Mouse (Mus musculus) myocyte (in vitro differentiated cells): ENCODE results near the gene Rbm3. TPM values are rescaled to one million over a fixed set of nuclear protein-coding genes. Genes with fewer than 3 reads are reported as not detected.

Experiments used
- H3K27me3 ChIP-seq: one replicate; pipeline ENCODE4 v1.6.1; 2011; ENCODE audit not compliant: control insufficient read depth, insufficient read depth, insufficient read length
- H3K36me3 ChIP-seq: one replicate; pipeline ENCODE4 v1.6.1; 2011; ENCODE audit not compliant: control insufficient read depth, insufficient read depth
- H3K4me2 ChIP-seq: one replicate; pipeline ENCODE4 v1.6.1; 2011; ENCODE audit warnings: low read depth, control low read depth
- H3K4me3 ChIP-seq: one replicate; pipeline ENCODE4 v1.5.1; 2011; ENCODE audit warnings: mild to moderate bottlenecking, control low read depth, moderate library complexity
- H3K79me2 ChIP-seq: one replicate; pipeline ENCODE4 v1.6.1; 2011; ENCODE audit not compliant: control insufficient read depth, insufficient read depth
- H3ac ChIP-seq: one replicate; pipeline ENCODE4 v1.6.1; 2011; ENCODE audit not compliant: control insufficient read depth, insufficient read length
- CEBPB ChIP-seq: IDR thresholded peaks from 2 replicates; pipeline ENCODE4 v1.6.1; 2011; ENCODE audit warnings: mild to moderate bottlenecking, moderate library complexity; ENCODE audit not compliant: poor library complexity, insufficient read depth, severe bottlenecking
- E2F4 ChIP-seq: IDR thresholded peaks from one replicate; pipeline ENCODE4 v1.6.1; 2011; ENCODE audit warnings: mild to moderate bottlenecking, control low read depth, moderate library complexity; ENCODE audit not compliant: insufficient read depth
- MAX ChIP-seq: IDR thresholded peaks from one replicate; pipeline ENCODE4 v1.6.1; 2011; ENCODE audit warnings: low read depth, mild to moderate bottlenecking, control low read depth
- MYOD1 ChIP-seq, 3 experiments: IDR thresholded peaks; one replicate each; pipeline ENCODE4 v1.6.1; 2011; ENCODE audit warnings: control low read depth in 2 of 3, low read depth in 2 of 3, mild to moderate bottlenecking in 2 of 3, moderate library complexity in 1 of 3; ENCODE audit not compliant: insufficient read length in 2 of 3, control insufficient read depth in 1 of 3
- MYOG ChIP-seq, 3 experiments: IDR thresholded peaks; one replicate each; pipeline ENCODE4 v1.6.1; 2011; ENCODE audit warnings: control low read depth in 2 of 3, low read depth in 2 of 3, mild to moderate bottlenecking in 2 of 3; ENCODE audit not compliant: insufficient read length in 2 of 3, control insufficient read depth in 1 of 3, insufficient read depth in 1 of 3
- POLR2A ChIP-seq: IDR thresholded peaks from one replicate; pipeline ENCODE4 v1.6.1; 2011; ENCODE audit warnings: low read depth, mild to moderate bottlenecking, control low read depth, moderate library complexity; ENCODE audit not compliant: insufficient read length
- POLR2AphosphoS2 ChIP-seq: IDR thresholded peaks from one replicate; pipeline ENCODE4 v1.6.1; 2011; ENCODE audit warnings: low read depth, control low read depth; ENCODE audit not compliant: insufficient read length
- REST ChIP-seq: IDR thresholded peaks from one replicate; pipeline ENCODE4 v1.6.1; 2011; ENCODE audit warnings: mild to moderate bottlenecking, control low read depth, moderate library complexity; ENCODE audit not compliant: insufficient read depth, insufficient read length
- SRF ChIP-seq: IDR thresholded peaks from one replicate; pipeline ENCODE4 v1.6.1; 2011; ENCODE audit warnings: low read depth; ENCODE audit not compliant: control insufficient read depth, insufficient read length
- TCF12 ChIP-seq: IDR thresholded peaks from one replicate; pipeline ENCODE4 v1.6.1; 2011; ENCODE audit warnings: mild to moderate bottlenecking, control low read depth; ENCODE audit not compliant: poor library complexity, insufficient read depth, severe bottlenecking
- TCF3 ChIP-seq: IDR thresholded peaks from one replicate; pipeline ENCODE4 v1.6.1; 2011; ENCODE audit warnings: low read depth, control low read depth; ENCODE audit not compliant: insufficient read length
- USF1 ChIP-seq: IDR thresholded peaks from one replicate; pipeline ENCODE4 v1.6.1; 2011; ENCODE audit warnings: low read depth, mild to moderate bottlenecking, control low read depth, moderate library complexity
- polyA plus RNA-seq: library from polyadenylated mRNA; unstranded; fragments of >200 nt; fragmentation: generic; extraction: Trizol; gene quantifications from one replicate; pipeline ENCODE4 v1.2.1, GENCODE M21; 2012; ENCODE audit warnings: missing spikeins

Rbm3 gene
- polyA plus RNA-seq, 1 experiment = 236 TPM

- TF ChIP-seq CEBPB = no peak
- no peak for TF ChIP-seq MAX
- no peak for TF ChIP-seq USF1
- TF ChIP-seq POLR2AphosphoS2 = no peak
- no peak for TF ChIP-seq E2F4
- no peak for TF ChIP-seq TCF12
- no peak for TF ChIP-seq REST
- no peak for TF ChIP-seq MYOD1 (IDR thresholded peaks at IDR 0.05; ENCODE audit: control insufficient read depth in 1 of 3, insufficient read length in 2 of 3, low read depth in 2 of 3)
- TF ChIP-seq SRF = no peak
- no peak for TF ChIP-seq MYOG (IDR thresholded peaks at IDR 0.05; ENCODE audit: control insufficient read depth in 1 of 3, insufficient read depth in 1 of 3, insufficient read length in 2 of 3, low read depth in 2 of 3)
- no peak for TF ChIP-seq POLR2A
- TF ChIP-seq TCF3 = no peak
- Histone ChIP-seq H3K27me3 (no peaks in the 10 kb centered on the region), H3K79me2 (no peaks in the 10 kb centered on the region)
Measured at GRCm38 (mm10) chrX:8115275-8115674, 30.4 kb downstream of the Rbm3 start.

GRCm38 (mm10) chrX:8105019-8105418 is 40.7 kb downstream of the Rbm3 start:
- Histone ChIP-seq H3K79me2 (no peaks in the 10 kb centered on the region), H3K4me3 (no peak overlapping the region), H3K4me2 (no peak overlapping the region), H3ac (no peak overlapping the region), H3K36me3 (no peaks in the 10 kb centered on the region), H3K27me3 (no peaks in the 10 kb centered on the region)
- TF ChIP-seq REST (no peak), E2F4 (no peak), TCF12 (no peak)

More at GRCm38 (mm10) chrX:8115275-8115674, 30.4 kb downstream of the Rbm3 start:
- Histone ChIP-seq H3ac (no peak overlapping the region), H3K4me2 (no peak overlapping the region), H3K4me3 (no peak overlapping the region), H3K36me3 (no peaks in the 10 kb centered on the region)

DNA sequence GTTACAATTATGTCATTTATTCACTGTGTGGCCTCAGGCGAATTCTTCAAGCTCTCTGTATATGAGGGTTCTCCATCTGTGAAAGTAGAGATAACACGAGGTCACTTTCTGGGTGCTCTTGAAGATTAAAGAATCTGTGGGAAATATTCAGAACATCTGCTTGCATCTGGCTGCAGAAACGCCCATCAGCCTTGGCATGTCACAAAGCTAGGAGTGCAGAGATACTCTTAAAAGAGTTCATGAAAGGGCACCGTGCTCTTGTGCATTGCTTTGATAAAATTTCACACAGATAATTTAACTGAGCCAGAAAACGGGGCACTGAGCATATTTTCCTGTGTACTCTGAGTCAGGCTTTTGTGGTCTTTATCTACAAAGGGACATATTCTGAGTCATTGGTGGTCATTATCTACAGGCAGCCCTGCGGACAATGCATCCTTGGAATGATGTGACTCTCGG is 43.4 kb downstream of the Rbm3 start:
- peak overlapping the region; percentile 45 for H3K4me2 ChIP-seq

GRCm38 (mm10) chrX:8101017-8101416 is 44.7 kb downstream of the Rbm3 start:
- Histone ChIP-seq H3ac (no peak overlapping the region), H3K27me3 (no peaks in the 10 kb centered on the region), H3K79me2 (no peaks in the 10 kb centered on the region), H3K4me3 (no peak overlapping the region), H3K36me3 (no peaks in the 10 kb centered on the region), H3K4me2 (no peak overlapping the region)
- TF ChIP-seq POLR2AphosphoS2 = no peak
- TF ChIP-seq POLR2A = no peak
- TF ChIP-seq CEBPB = no peak
- TF ChIP-seq MYOG (IDR thresholded peaks at IDR 0.05; ENCODE audit: control insufficient read depth in 1 of 3, insufficient read depth in 1 of 3, insufficient read length in 2 of 3, low read depth in 2 of 3) = no peak
- no peak for TF ChIP-seq SRF
- no peak for TF ChIP-seq MAX

More for the DNA sequence above, 43.4 kb downstream of the Rbm3 start:
- Histone ChIP-seq H3K36me3 (no peaks in the 10 kb centered on the region), H3K27me3 (no peaks in the 10 kb centered on the region), H3ac (no peak overlapping the region), H3K79me2 (no peaks in the 10 kb centered on the region), H3K4me3 (no peak overlapping the region)
- TF ChIP-seq TCF3 (no peak), TCF12 (no peak), SRF (no peak), POLR2A (no peak), CEBPB (no peak), POLR2AphosphoS2 (no peak), MAX (no peak), MYOD1 (IDR thresholded peaks at IDR 0.05; ENCODE audit: control insufficient read depth in 1 of 3, insufficient read length in 2 of 3, low read depth in 2 of 3) (no peak), REST (no peak), USF1 (no peak), MYOG (IDR thresholded peaks at IDR 0.05; ENCODE audit: control insufficient read depth in 1 of 3, insufficient read depth in 1 of 3, insufficient read length in 2 of 3, low read depth in 2 of 3) (no peak), E2F4 (no peak)

DNA sequence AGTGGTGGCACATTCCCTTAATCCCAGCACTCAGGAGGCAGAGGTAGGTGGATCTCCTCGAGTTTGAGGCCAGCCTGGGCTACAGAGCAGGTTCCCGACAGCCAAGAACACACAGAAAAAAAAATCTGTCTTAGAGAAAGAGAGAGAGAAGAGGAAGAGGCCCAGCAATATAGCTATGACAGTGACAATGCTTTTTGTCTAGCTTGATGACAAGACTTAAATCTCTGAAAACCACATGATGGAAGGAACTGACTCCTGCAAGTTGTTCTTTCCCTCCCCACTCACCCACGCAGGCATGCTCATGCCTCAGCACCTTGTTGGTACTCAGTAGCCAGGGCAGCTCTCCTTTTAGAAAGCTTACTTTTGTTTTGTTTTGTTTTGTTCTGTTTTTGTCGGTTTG is 46.2 kb downstream of the Rbm3 start:
- H3K4me2 ChIP-seq = no peak overlapping the region
- no peak for TF ChIP-seq TCF12
- no peak for TF ChIP-seq USF1
- no peak for TF ChIP-seq TCF3
- TF ChIP-seq MYOG (IDR thresholded peaks at IDR 0.05; ENCODE audit: control insufficient read depth in 1 of 3, insufficient read depth in 1 of 3, insufficient read length in 2 of 3, low read depth in 2 of 3) = no peak
- no peak for TF ChIP-seq POLR2A
- no peak for TF ChIP-seq E2F4
- no peak for TF ChIP-seq MYOD1 (IDR thresholded peaks at IDR 0.05; ENCODE audit: control insufficient read depth in 1 of 3, insufficient read length in 2 of 3, low read depth in 2 of 3)
- no peak for TF ChIP-seq SRF
- no peak for TF ChIP-seq POLR2AphosphoS2
- no peak for TF ChIP-seq MAX
- TF ChIP-seq REST = no peak
- no peak for TF ChIP-seq CEBPB
- no peak overlapping the region for H3ac ChIP-seq
- no peaks in the 10 kb centered on the region for H3K36me3 ChIP-seq
- no peaks in the 10 kb centered on the region for H3K27me3 ChIP-seq
- H3K79me2 ChIP-seq = no peaks in the 10 kb centered on the region
- H3K4me3 ChIP-seq = no peak overlapping the region
